33 mouse cellular contexts compared by ENCODE assay signal in the genomic region with DNA sequence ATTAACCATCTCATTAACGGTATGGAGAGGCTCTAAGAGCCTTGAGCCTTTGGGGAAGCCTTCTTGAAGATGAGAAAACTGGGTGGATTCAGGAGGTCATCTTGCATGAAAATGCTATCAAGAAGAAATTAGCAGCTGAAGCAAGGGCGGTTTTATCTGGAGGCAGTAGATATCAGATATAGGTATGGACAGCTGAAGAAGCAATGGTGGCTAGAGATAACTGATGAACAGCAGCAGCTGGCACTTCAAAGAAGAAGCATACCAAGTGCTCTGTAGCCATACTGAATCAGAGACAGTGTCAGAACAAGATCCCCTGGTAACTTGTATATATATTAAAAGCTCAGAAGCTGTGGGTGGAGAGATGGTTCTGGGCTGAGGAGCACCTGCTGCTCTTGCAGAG.
DNase-seq lines count a peak whose midpoint lies in the region; ATAC-seq and TF ChIP-seq lines count a peak whose summit lies in the region.
"Had no signal": no experiment of that assay in that cellular context is flagged by ENCODE, and none has a peak within 500 bp of the region (broad histone marks: within the 10 kb centered on the region; RNA-seq: fewer than 3 reads in every experiment).

No protein-coding gene starts in this region.

- H3K36me3 ChIP-seq in MEL (ENCODE audit: control insufficient read depth in 1 of 2, insufficient read depth in 2 of 2, low read length in 2 of 2) (peaks cover 0 to 36% of the 10 kb centered on the region in 2 experiments; a peak in 2 of 4 replicates), myocyte (ENCODE audit: control insufficient read depth, insufficient read depth) (no peaks in the 10 kb centered on the region)
- no peaks in the 10 kb centered on the region for H3K36me3 ChIP-seq in liver, embryonic 15.5 days (replicated peaks)
- H3K36me3 ChIP-seq in heart, embryonic 12.5 days, result no peaks in the 10 kb centered on the region
- H3K36me3 ChIP-seq: hindbrain, embryonic 13.5 days; limb, embryonic 12.5 days; midbrain, embryonic 15.5 days; neural tube, embryonic 12.5 days had no signal

- H3K27me3 ChIP-seq in MEL (ENCODE audit: control insufficient read depth in 1 of 2, insufficient read depth in 2 of 2, low read length in 2 of 2), result no peaks in the 10 kb centered on the region
- no peaks in the 10 kb centered on the region for H3K27me3 ChIP-seq in liver, embryonic 15.5 days
- H3K27me3 ChIP-seq in myocyte (ENCODE audit: control insufficient read depth, insufficient read depth, insufficient read length), result no peaks in the 10 kb centered on the region
- no peaks in the 10 kb centered on the region for H3K27me3 ChIP-seq in heart, embryonic 12.5 days (replicated peaks)
- H3K27me3 ChIP-seq: hindbrain, embryonic 13.5 days; limb, embryonic 12.5 days; midbrain, embryonic 15.5 days; neural tube, embryonic 12.5 days had no signal

- DNase-seq in MEL (ENCODE audit: low read depth, low spot score), result peak; percentile 48
- DNase-seq in gastrocnemius, adult 2 months, result no peak
- no peak for DNase-seq in layer of hippocampus, adult 11-12 months (ENCODE audit: low spot score)
- DNase-seq: adrenal gland, adult 2 months; adrenal gland, postnatal 36 days; cerebellum, adult 8-10 months; cerebellum, postnatal 25 days; forebrain, postnatal 0 days; gastrocnemius, postnatal 36 days; heart, adult 18-20 months; heart, postnatal 4 days; kidney, adult 11 months; kidney, postnatal 14 days; lung, adult 18-20 months; lung, postnatal 4 days; right cerebral cortex, adult 18-20 months; right cerebral cortex, postnatal 4 days; thymus, adult 2 months; thymus, postnatal 4 days had no signal

- no peak overlapping the region for H3ac ChIP-seq in myocyte (ENCODE audit: control insufficient read depth, insufficient read length)

- TF ChIP-seq EP300 in MEL (IDR thresholded peaks at IDR 0.05; ENCODE audit: low read depth in 1 of 2, low read length in 2 of 2), result peak; percentile 86 to 91

- intact Hi-C loops in gastrocnemius, adult 2 months (cut with DNase I), result no loop called here

- H3K4me2 ChIP-seq in liver, embryonic 15.5 days, result no peak overlapping the region
- no peak overlapping the region for H3K4me2 ChIP-seq in myocyte (ENCODE audit: low read depth)
- no peak overlapping the region for H3K4me2 ChIP-seq in heart, embryonic 12.5 days
- H3K4me2 ChIP-seq: heart, embryonic 11.5 days; hindbrain, embryonic 13.5 days; limb, embryonic 12.5 days; midbrain, embryonic 15.5 days; neural tube, embryonic 12.5 days had no signal

- H3K4me3 ChIP-seq in MEL (ENCODE audit: control insufficient read depth in 1 of 2, insufficient read depth in 1 of 2, low read depth in 2 of 2, low read length in 2 of 2) (no peak overlapping the region), myocyte (no peak overlapping the region)
- no peak overlapping the region for H3K4me3 ChIP-seq in liver, embryonic 15.5 days (replicated peaks)
- no peak overlapping the region for H3K4me3 ChIP-seq in gastrocnemius, adult 2 months
- H3K4me3 ChIP-seq in heart, embryonic 12.5 days, result no peak overlapping the region
- H3K4me3 ChIP-seq: hindbrain, embryonic 13.5 days; left cerebral cortex, adult 2 months; limb, embryonic 12.5 days; midbrain, embryonic 15.5 days; neural tube, embryonic 12.5 days had no signal

- no peak overlapping the region; the same call in 1 of the 2 replicates for H3K27ac ChIP-seq in MEL (ENCODE audit: control insufficient read depth, low read depth, low read length)
- no peak overlapping the region for H3K27ac ChIP-seq in liver, embryonic 15.5 days (replicated peaks)
- no peak overlapping the region for H3K27ac ChIP-seq in gastrocnemius, adult 2 months
- no peak overlapping the region for H3K27ac ChIP-seq in heart, embryonic 12.5 days (ENCODE audit: poor library complexity, severe bottlenecking)
- H3K27ac ChIP-seq: hindbrain, embryonic 13.5 days; left cerebral cortex, adult 2 months; limb, embryonic 12.5 days; midbrain, embryonic 15.5 days; neural tube, embryonic 12.5 days; stomach, postnatal 0 days had no signal

- TF ChIP-seq CTCF in MEL (IDR thresholded peaks at IDR 0.05 in 2 of 3, conservative IDR thresholded peaks at IDR 0.05 in 1 of 3; ENCODE audit: control insufficient read depth in 1 of 3, insufficient read depth in 1 of 3, low read depth in 2 of 3, low read length in 3 of 3, poor library complexity in 1 of 3, severe bottlenecking in 1 of 3), result no peak
- no peak for TF ChIP-seq CTCF in gastrocnemius, adult 2 months (IDR thresholded peaks at IDR 0.05)

- TF ChIP-seq POLR2A in MEL (IDR thresholded peaks at IDR 0.05; ENCODE audit: control insufficient read depth in 1 of 2, insufficient read depth in 1 of 2, low read depth in 1 of 2, low read length in 2 of 2, poor library complexity in 1 of 2) (no peak), myocyte (IDR thresholded peaks at IDR 0.05; ENCODE audit: insufficient read length, low read depth) (no peak)

- peaks cover 18 to 25% of the 10 kb centered on the region in 2 experiments for H3K4me1 ChIP-seq in MEL (ENCODE audit: control insufficient read depth in 1 of 2, insufficient read depth in 2 of 2, low read length in 2 of 2)
- peaks cover 19% of the 10 kb centered on the region for H3K4me1 ChIP-seq in liver, embryonic 15.5 days (replicated peaks)
- H3K4me1 ChIP-seq in heart, embryonic 12.5 days (replicated peaks), result no peaks in the 10 kb centered on the region
- H3K4me1 ChIP-seq: hindbrain, embryonic 13.5 days; limb, embryonic 12.5 days; midbrain, embryonic 15.5 days; neural tube, embryonic 12.5 days had no signal

- peak; percentile 47; the same call in 1 of the 2 replicates for ATAC-seq in erythroblast, adult 5-6 weeks (replicated peaks; ENCODE audit: low FRiP score, poor library complexity, severe bottlenecking)
- ATAC-seq in liver, embryonic 15.5 days (ENCODE audit: insufficient read depth), result peak; percentile 73
- no peak for ATAC-seq in heart, embryonic 12.5 days (ENCODE audit: insufficient number of reproducible peaks, low FRiP score)
- ATAC-seq: activated CD4-positive, CD25-positive, alpha-beta regulatory T cell, adult 4 months; CD4-positive, CD25-positive, alpha-beta regulatory T cell, adult 4 months; forebrain, postnatal 0 days; lung, postnatal 0 days; midbrain, embryonic 15.5 days had no signal

- no peaks in the 10 kb centered on the region for H3K9me3 ChIP-seq in MEL (replicated peaks; ENCODE audit: insufficient read depth, low read length)
- H3K9me3 ChIP-seq in liver, embryonic 15.5 days (replicated peaks), result no peaks in the 10 kb centered on the region
- no peaks in the 10 kb centered on the region for H3K9me3 ChIP-seq in heart, embryonic 12.5 days (replicated peaks)
- H3K9me3 ChIP-seq: hindbrain, embryonic 13.5 days; limb, embryonic 12.5 days; midbrain, embryonic 15.5 days; neural tube, embryonic 12.5 days had no signal

- no peak for TF ChIP-seq RAD21 in MEL (IDR thresholded peaks at IDR 0.05; ENCODE audit: low read depth, low read length)

- no peak overlapping the region for H3K9ac ChIP-seq in MEL (ENCODE audit: control insufficient read depth, low read depth, low read length, poor library complexity, severe bottlenecking)
- H3K9ac ChIP-seq in liver, embryonic 15.5 days, result no peak overlapping the region
- no peak overlapping the region for H3K9ac ChIP-seq in heart, embryonic 12.5 days
- H3K9ac ChIP-seq: forebrain, postnatal 0 days; hindbrain, embryonic 13.5 days; limb, embryonic 12.5 days; midbrain, embryonic 15.5 days; neural tube, embryonic 12.5 days had no signal

- WGBS in liver, embryonic 15.5 days (ENCODE audit: insufficient replicate concordance), result 31% methylated on average over 2 of the region's 2 CpGs
- 54% methylated on average over 2 of the region's 2 CpGs for WGBS in heart, embryonic 12.5 days

- H3K79me2 ChIP-seq in MEL (ENCODE audit: control insufficient read depth, insufficient read depth, low read length, poor library complexity), result no peaks in the 10 kb centered on the region
- no peaks in the 10 kb centered on the region for H3K79me2 ChIP-seq in myocyte (ENCODE audit: control insufficient read depth, insufficient read depth)

TF ChIP-seq in MEL, 35 proteins besides CTCF, POLR2A, EP300 and RAD21 (continues in another document):
- TF ChIP-seq NELFE (IDR thresholded peaks at IDR 0.05; ENCODE audit: low read depth, low read length) (no peak), KAT2A (conservative IDR thresholded peaks at IDR 0.05; ENCODE audit: low read depth, low read length) (no peak), UBTF (IDR thresholded peaks at IDR 0.05; ENCODE audit: borderline replicate concordance, insufficient read depth, low read depth, low read length) (no peak), ZKSCAN1 (IDR thresholded peaks at IDR 0.05; ENCODE audit: low read depth, low read length) (no peak), MAFK (IDR thresholded peaks at IDR 0.05; ENCODE audit: borderline replicate concordance, low read depth, low read length) (no peak), MYB (IDR thresholded peaks at IDR 0.05; ENCODE audit: low read depth, low read length) (no peak), GABPA (IDR thresholded peaks at IDR 0.05; ENCODE audit: low read depth, low read length) (no peak), POLR2AphosphoS5 (IDR thresholded peaks at IDR 0.05; ENCODE audit: borderline replicate concordance, low read depth, low read length) (no peak), HCFC1 (IDR thresholded peaks at IDR 0.05; ENCODE audit: low read depth, low read length) (no peak), ZC3H11A (IDR thresholded peaks at IDR 0.05; ENCODE audit: low read depth, low read length) (no peak), USF1 (IDR thresholded peaks at IDR 0.05; ENCODE audit: low read depth, low read length) (no peak)

TF ChIP-seq in myocyte, 11 proteins besides CTCF, POLR2A, EP300 and RAD21:
- TF ChIP-seq REST (IDR thresholded peaks at IDR 0.05; ENCODE audit: insufficient read depth, insufficient read length) (no peak), MYOD1 (IDR thresholded peaks at IDR 0.05; ENCODE audit: control insufficient read depth in 1 of 3, insufficient read length in 2 of 3, low read depth in 2 of 3) (peak in 2 of 3 experiments; percentile 45 to 87), MYOG (IDR thresholded peaks at IDR 0.05; ENCODE audit: control insufficient read depth in 1 of 3, insufficient read depth in 1 of 3, insufficient read length in 2 of 3, low read depth in 2 of 3) (peak in 1 of 3 experiments; percentile 30)
TF ChIP-seq in myocyte: peak in this region for 2.
